Mouse (Mus musculus) megakaryocyte, embryonic 14.5 days (primary cell): Measurements from ENCODE around the gene Gm42417.

Source experiments
- FLI1 ChIP-seq: IDR thresholded peaks from 2 replicates; pipeline ENCODE4 v1.6.1; 2012; ENCODE audit warnings: low read length, inconsistent platforms, mixed read lengths
- GATA1 ChIP-seq: IDR thresholded peaks from 3 replicates; pipeline ENCODE4 v1.6.1; 2012; ENCODE audit warnings: mixed read lengths, low read length, inconsistent platforms, borderline replicate concordance

DNA sequence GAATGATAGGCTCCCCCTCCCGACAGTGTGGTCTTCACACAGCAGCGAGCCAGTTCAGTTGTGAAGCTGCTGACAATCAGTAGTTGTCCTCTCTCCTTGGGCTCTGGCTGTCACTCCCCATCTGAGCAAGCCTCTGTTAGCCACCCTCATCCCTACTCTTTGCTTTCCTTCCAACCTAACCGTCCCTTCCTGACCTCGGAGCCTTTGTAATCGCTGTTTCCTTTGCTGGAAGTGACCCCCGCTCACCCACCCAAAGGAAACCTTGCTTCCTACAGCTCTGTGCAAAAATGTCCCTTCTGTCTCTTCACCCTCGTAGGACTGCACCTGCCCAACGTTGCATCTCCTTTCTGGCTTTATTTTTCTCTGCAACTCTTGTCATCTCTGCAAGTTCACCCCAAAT lies 43.0 kb upstream of the Gm42417 start:
- TF ChIP-seq GATA1 (no peak), FLI1 (no peak)
